Mouse (Mus musculus): ENCODE measurements around the gene Cep128. TPM values are rescaled to one million over a fixed set of nuclear protein-coding genes. Genes with fewer than 3 reads are reported as not detected.

The Cep128 gene
- polyA plus RNA-seq, 1 experiment from 2014 or later, result 6.4 TPM

DNA sequence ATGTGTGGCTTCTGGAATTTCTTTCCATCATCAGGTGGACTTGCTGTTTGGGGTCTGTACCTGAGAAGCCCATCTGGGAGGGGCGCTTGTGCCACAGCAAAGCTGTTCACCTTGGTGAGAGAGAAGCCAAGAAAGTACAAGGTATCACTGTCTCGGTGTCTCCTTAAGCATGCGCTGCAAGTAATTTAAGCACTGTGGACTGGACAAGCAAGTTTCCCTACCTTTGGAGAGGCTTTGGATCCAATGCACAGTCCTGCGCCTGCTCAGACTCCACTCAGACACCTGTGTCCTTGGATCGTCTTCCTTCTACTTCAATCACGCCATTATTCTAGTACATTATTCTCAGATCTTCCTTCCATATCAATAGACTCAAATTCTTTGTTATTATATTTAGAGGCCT, 288.0 kb downstream of the Cep128 start:
- H3K36me3 ChIP-seq (ENCODE audit: control insufficient read depth, insufficient read depth), result no peaks in the 10 kb centered on the region
- H3K27ac ChIP-seq (ENCODE audit: low read length), result no peak overlapping the region
- H3K9ac ChIP-seq (replicated peaks; ENCODE audit: low read depth, low read length), result no peak overlapping the region
- no peak overlapping the region for H3K4me3 ChIP-seq (replicated peaks; ENCODE audit: low read length)
- H3K9me3 ChIP-seq (ENCODE audit: control insufficient read depth, low read length), result no peaks in the 10 kb centered on the region
- WGBS, result 92% methylated on average over 6 of the region's 6 CpGs
- H3K27me3 ChIP-seq (replicated peaks; ENCODE audit: control insufficient read depth, insufficient read depth, low read length), result no peaks in the 10 kb centered on the region
- H3K4me1 ChIP-seq (replicated peaks; ENCODE audit: control insufficient read depth, insufficient read depth, low read length), result peaks cover 7% of the 10 kb centered on the region; the same call in 1 of the 2 replicates
- no peak for ATAC-seq
- no peak overlapping the region for H3K4me2 ChIP-seq (ENCODE audit: low read length)

GRCm38 (mm10) chr12:91088271-91088670, 295.9 kb downstream of the Cep128 start:
- no peak overlapping the region for H3K9ac ChIP-seq (replicated peaks; ENCODE audit: low read depth, low read length)
- H3K4me2 ChIP-seq (ENCODE audit: low read length), result no peak overlapping the region
- no peak for ATAC-seq
- 86% methylated on average over 4 of the region's 4 CpGs for WGBS
- H3K27ac ChIP-seq (ENCODE audit: low read length), result no peak overlapping the region
- H3K4me1 ChIP-seq (replicated peaks; ENCODE audit: control insufficient read depth, insufficient read depth, low read length), result no peaks in the 10 kb centered on the region
- no peaks in the 10 kb centered on the region for H3K36me3 ChIP-seq (ENCODE audit: control insufficient read depth, insufficient read depth)
- no peak overlapping the region for H3K4me3 ChIP-seq (replicated peaks; ENCODE audit: low read length)
- no peaks in the 10 kb centered on the region for H3K27me3 ChIP-seq (replicated peaks; ENCODE audit: control insufficient read depth, insufficient read depth, low read length)
- H3K9me3 ChIP-seq (ENCODE audit: control insufficient read depth, low read length), result no peaks in the 10 kb centered on the region

DNA sequence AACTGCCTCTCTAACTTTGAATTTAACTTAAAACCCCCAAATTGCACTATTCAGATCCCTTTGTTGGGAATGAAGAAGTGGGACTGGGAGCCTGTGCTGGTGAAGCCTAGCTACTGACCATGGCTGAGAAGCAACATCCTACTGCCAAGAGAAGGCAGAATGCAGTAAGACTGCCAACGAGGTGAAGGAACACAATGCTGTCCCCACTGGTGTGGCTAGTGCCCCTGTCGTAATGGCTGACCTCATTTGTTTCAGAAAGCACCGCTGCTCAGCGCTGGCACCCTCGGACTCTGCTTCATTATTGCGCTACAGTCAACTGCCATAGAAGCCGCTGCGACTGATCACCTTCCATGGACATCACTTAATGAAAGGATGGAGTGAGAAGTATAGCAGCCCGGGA, 298.2 kb downstream of the Cep128 start:
- H3K9me3 ChIP-seq (ENCODE audit: control insufficient read depth, low read length), result no peaks in the 10 kb centered on the region
- H3K27ac ChIP-seq (ENCODE audit: low read length), result no peak overlapping the region
- no peaks in the 10 kb centered on the region for H3K27me3 ChIP-seq (replicated peaks; ENCODE audit: control insufficient read depth, insufficient read depth, low read length)
- H3K36me3 ChIP-seq (ENCODE audit: control insufficient read depth, insufficient read depth), result no peaks in the 10 kb centered on the region
- H3K4me2 ChIP-seq (ENCODE audit: low read length), result no peak overlapping the region
- 87% methylated on average over 9 of the region's 9 CpGs for WGBS
- no peak overlapping the region for H3K4me3 ChIP-seq (replicated peaks; ENCODE audit: low read length)
- no peak overlapping the region for H3K9ac ChIP-seq (replicated peaks; ENCODE audit: low read depth, low read length)
- no peak for ATAC-seq
- H3K4me1 ChIP-seq (replicated peaks; ENCODE audit: control insufficient read depth, insufficient read depth, low read length), result no peaks in the 10 kb centered on the region

- Histone ChIP-seq H3K4me1 (replicated peaks; ENCODE audit: control insufficient read depth, insufficient read depth, low read length) (no peaks in the 10 kb centered on the region), H3K27me3 (replicated peaks; ENCODE audit: control insufficient read depth, insufficient read depth, low read length) (no peaks in the 10 kb centered on the region)
These were observed 308.6 kb downstream of the Cep128 start for GRCm38 (mm10) chr12:91075600-91075999.

GRCm38 (mm10) chr12:91070551-91071045, 313.6 kb downstream of the Cep128 start:
- Histone ChIP-seq H3K27me3 (replicated peaks; ENCODE audit: control insufficient read depth, insufficient read depth, low read length) (no peaks in the 10 kb centered on the region), H3K4me2 (ENCODE audit: low read length) (no peak overlapping the region), H3K9ac (replicated peaks; ENCODE audit: low read depth, low read length) (no peak overlapping the region), H3K4me3 (replicated peaks; ENCODE audit: low read length) (no peak overlapping the region), H3K27ac (ENCODE audit: low read length) (no peak overlapping the region), H3K9me3 (ENCODE audit: control insufficient read depth, low read length) (no peaks in the 10 kb centered on the region), H3K36me3 (ENCODE audit: control insufficient read depth, insufficient read depth) (no peaks in the 10 kb centered on the region), H3K4me1 (replicated peaks; ENCODE audit: control insufficient read depth, insufficient read depth, low read length) (no peaks in the 10 kb centered on the region)
- WGBS, result 99% methylated on average over 2 of the region's 2 CpGs
- no peak for ATAC-seq

More at GRCm38 (mm10) chr12:91075600-91075999, 308.6 kb downstream of the Cep128 start:
- no peak overlapping the region for H3K4me2 ChIP-seq (ENCODE audit: low read length)
- WGBS, result 95% methylated on average over 5 of the region's 5 CpGs
- no peaks in the 10 kb centered on the region for H3K36me3 ChIP-seq (ENCODE audit: control insufficient read depth, insufficient read depth)
- no peak for ATAC-seq
- no peak overlapping the region for H3K9ac ChIP-seq (replicated peaks; ENCODE audit: low read depth, low read length)
- no peaks in the 10 kb centered on the region for H3K9me3 ChIP-seq (ENCODE audit: control insufficient read depth, low read length)
- H3K4me3 ChIP-seq (replicated peaks; ENCODE audit: low read length), result no peak overlapping the region
- no peak overlapping the region for H3K27ac ChIP-seq (ENCODE audit: low read length)

DNA sequence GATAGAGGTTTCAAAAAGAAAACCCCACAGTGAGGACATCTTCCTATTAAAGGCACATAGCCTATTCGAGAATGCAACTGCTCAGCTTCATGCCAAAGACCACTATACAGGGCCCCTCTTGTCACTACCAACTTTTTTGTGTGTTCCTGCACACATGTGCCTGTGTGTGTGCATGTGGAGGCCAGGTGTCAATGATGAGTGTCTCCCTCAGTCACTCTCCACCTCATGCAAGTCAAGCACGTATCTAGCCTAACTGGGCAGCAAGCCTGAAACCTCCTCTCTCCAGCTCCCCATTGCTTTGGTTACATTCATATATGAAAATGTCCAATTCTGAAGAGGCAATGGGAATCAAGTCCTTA, 317.1 kb downstream of the Cep128 start:
- no peak for ATAC-seq
- 90% methylated on average over 2 of the region's 2 CpGs for WGBS

DNA sequence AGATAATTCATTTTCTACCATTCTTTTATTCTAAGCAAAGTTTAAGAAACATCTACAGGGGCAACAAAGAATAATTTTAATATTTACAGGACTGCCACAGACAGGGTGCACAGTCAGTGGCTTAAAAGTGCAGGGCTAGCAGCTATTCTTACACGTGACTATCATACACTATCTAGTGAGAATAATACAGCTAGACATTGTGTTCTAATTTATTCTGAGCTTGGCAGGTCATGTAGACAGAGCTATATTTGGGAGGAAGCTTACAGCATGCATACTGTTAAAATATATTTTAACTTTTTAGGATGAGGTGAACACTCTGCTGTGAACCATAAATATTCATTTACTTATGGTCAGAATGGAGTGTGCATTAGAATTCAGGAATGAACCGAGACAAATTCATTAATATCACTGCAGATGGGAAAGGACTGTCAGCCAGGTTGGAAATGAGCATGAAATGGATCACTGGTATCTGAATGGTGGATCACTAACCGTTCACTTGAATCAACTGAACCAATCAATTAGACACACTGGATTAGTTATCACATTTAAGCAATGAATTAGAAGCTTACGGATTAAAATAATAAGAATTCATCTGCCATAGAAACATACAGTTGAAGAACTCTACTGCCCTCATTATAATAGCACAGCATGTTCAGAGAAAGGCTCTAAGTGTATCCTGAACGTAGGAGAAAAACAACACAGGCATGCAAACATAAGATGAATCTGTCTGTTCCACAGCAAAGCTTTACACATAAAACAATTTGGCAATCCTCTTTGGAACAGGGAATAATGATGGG, 317.7 kb downstream of the Cep128 start:
- Histone ChIP-seq H3K4me1 (replicated peaks; ENCODE audit: control insufficient read depth, insufficient read depth, low read length) (no peaks in the 10 kb centered on the region), H3K27me3 (replicated peaks; ENCODE audit: control insufficient read depth, insufficient read depth, low read length) (no peaks in the 10 kb centered on the region), H3K9me3 (ENCODE audit: control insufficient read depth, low read length) (no peaks in the 10 kb centered on the region), H3K36me3 (ENCODE audit: control insufficient read depth, insufficient read depth) (no peaks in the 10 kb centered on the region), H3K4me2 (ENCODE audit: low read length) (no peak overlapping the region), H3K4me3 (replicated peaks; ENCODE audit: low read length) (no peak overlapping the region), H3K9ac (replicated peaks; ENCODE audit: low read depth, low read length) (no peak overlapping the region), H3K27ac (ENCODE audit: low read length) (no peak overlapping the region)
- 60% methylated on average over 5 of the region's 5 CpGs for WGBS
- ATAC-seq, result peak; percentile 31; the same call in 1 of the 2 replicates

More for the DNA sequence above, 317.1 kb downstream of the Cep128 start:
- Histone ChIP-seq H3K36me3 (ENCODE audit: control insufficient read depth, insufficient read depth) (no peaks in the 10 kb centered on the region), H3K9ac (replicated peaks; ENCODE audit: low read depth, low read length) (no peak overlapping the region), H3K27me3 (replicated peaks; ENCODE audit: control insufficient read depth, insufficient read depth, low read length) (no peaks in the 10 kb centered on the region), H3K4me1 (replicated peaks; ENCODE audit: control insufficient read depth, insufficient read depth, low read length) (no peaks in the 10 kb centered on the region), H3K4me3 (replicated peaks; ENCODE audit: low read length) (no peak overlapping the region), H3K27ac (ENCODE audit: low read length) (no peak overlapping the region), H3K9me3 (ENCODE audit: control insufficient read depth, low read length) (no peaks in the 10 kb centered on the region), H3K4me2 (ENCODE audit: low read length) (no peak overlapping the region)

DNA sequence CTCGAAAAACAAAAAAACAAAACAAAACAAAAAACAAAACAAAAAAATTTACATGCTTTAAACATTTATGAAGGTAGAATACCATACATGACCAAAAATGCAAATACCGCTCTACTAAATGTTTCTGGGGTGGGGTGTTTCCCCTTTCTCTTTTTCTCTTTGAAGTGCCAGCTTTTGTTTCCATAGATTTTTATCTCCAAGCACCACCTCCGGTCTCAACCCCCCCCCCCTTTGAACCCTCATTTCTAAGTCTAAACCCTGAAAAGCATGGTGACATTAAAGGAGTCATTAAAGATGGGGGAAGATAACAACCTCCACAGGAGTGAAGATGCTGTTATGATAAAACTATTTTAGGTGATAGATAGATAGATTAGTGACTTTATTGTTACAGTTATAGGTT, 318.8 kb downstream of the Cep128 start:
- H3K9ac ChIP-seq (replicated peaks; ENCODE audit: low read depth, low read length), result no peak overlapping the region
- H3K4me1 ChIP-seq (replicated peaks; ENCODE audit: control insufficient read depth, insufficient read depth, low read length), result no peaks in the 10 kb centered on the region
- WGBS, result 86% methylated on average over 3 of the region's 3 CpGs
- H3K36me3 ChIP-seq (ENCODE audit: control insufficient read depth, insufficient read depth), result no peaks in the 10 kb centered on the region
- no peak overlapping the region for H3K4me3 ChIP-seq (replicated peaks; ENCODE audit: low read length)
- no peak overlapping the region for H3K27ac ChIP-seq (ENCODE audit: low read length)
- H3K27me3 ChIP-seq (replicated peaks; ENCODE audit: control insufficient read depth, insufficient read depth, low read length), result no peaks in the 10 kb centered on the region
- H3K9me3 ChIP-seq (ENCODE audit: control insufficient read depth, low read length), result no peaks in the 10 kb centered on the region
- H3K4me2 ChIP-seq (ENCODE audit: low read length), result no peak overlapping the region
- ATAC-seq, result no peak

DNA sequence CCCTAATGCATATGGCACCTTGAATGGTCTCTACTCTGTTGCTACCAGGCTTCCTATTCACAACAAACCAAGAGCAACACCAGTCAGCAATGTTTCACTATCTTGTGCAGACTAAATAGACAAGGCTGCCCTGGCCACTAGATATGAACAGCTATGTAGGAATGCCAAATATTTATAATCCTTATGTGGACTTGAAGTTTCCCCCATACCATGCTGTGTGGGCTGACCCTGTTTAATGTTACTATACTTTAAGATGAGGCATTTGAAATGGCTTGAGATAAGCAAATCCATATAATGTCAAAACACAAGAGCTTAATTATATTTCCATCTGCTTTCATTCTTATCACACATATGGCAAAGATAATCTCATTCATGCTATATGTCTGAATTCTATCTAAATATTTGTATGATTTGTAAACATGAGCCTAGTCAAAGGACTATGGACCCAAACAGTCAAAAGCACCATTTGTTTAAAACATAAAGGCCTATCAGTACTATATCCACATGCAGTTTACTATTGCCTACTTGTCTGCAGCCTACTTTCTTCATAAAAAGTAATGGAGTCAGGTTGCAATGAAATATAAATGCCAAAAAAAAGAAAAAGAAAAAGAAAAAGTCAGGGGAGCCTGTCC, 319.7 kb downstream of the Cep128 start:
- ATAC-seq, result 0 out of 2 replicates have a peak, but pooled peaks have one; percentile 23
- Histone ChIP-seq H3K4me2 (ENCODE audit: low read length) (no peak overlapping the region), H3K4me3 (replicated peaks; ENCODE audit: low read length) (no peak overlapping the region), H3K4me1 (replicated peaks; ENCODE audit: control insufficient read depth, insufficient read depth, low read length) (no peaks in the 10 kb centered on the region), H3K27ac (ENCODE audit: low read length) (no peak overlapping the region), H3K36me3 (ENCODE audit: control insufficient read depth, insufficient read depth) (no peaks in the 10 kb centered on the region), H3K9ac (replicated peaks; ENCODE audit: low read depth, low read length) (no peak overlapping the region), H3K27me3 (replicated peaks; ENCODE audit: control insufficient read depth, insufficient read depth, low read length) (no peaks in the 10 kb centered on the region), H3K9me3 (ENCODE audit: control insufficient read depth, low read length) (no peaks in the 10 kb centered on the region)

Measured in forebrain, embryonic 16.5 days (tissue).